Mouse (Mus musculus) G1E (cell line): ENCODE data around the gene Crebbp.

ENCODE experiments used
- CTCF ChIP-seq: IDR thresholded peaks from 2 replicates; pipeline ENCODE4 v1.5.1; 2012; ENCODE audit warnings: low read depth, low read length, inconsistent platforms, mixed read lengths
- GATA1 ChIP-seq: IDR thresholded peaks from 2 replicates; pipeline ENCODE4 v1.6.1; 2012; ENCODE audit warnings: borderline replicate concordance, low read length, inconsistent platforms, mixed read lengths
- GATA2 ChIP-seq: IDR thresholded peaks from 2 replicates; pipeline ENCODE4 v1.6.1; 2012; ENCODE audit warnings: low read depth, low read length, inconsistent platforms, borderline replicate concordance
- POLR2AphosphoS5 ChIP-seq: IDR thresholded peaks from 2 replicates; pipeline ENCODE4 v1.6.1; 2012; ENCODE audit warnings: low read depth, low read length, inconsistent platforms; ENCODE audit not compliant: insufficient replicate concordance
- TAL1 ChIP-seq: conservative IDR thresholded peaks from 2 replicates; pipeline ENCODE4 v1.6.1; 2012; ENCODE audit warnings: low read depth, low read length, inconsistent platforms, mixed read lengths

GRCm38 (mm10) chr16:4168476-4168875 lies 45.3 kb downstream of the Crebbp start:
- TF ChIP-seq CTCF (no peak), GATA1 (no peak), TAL1 (no peak), POLR2AphosphoS5 (no peak), GATA2 (no peak)
